Mouse (Mus musculus): Measurements from ENCODE around the gene Ppp1r13l.

DNA sequence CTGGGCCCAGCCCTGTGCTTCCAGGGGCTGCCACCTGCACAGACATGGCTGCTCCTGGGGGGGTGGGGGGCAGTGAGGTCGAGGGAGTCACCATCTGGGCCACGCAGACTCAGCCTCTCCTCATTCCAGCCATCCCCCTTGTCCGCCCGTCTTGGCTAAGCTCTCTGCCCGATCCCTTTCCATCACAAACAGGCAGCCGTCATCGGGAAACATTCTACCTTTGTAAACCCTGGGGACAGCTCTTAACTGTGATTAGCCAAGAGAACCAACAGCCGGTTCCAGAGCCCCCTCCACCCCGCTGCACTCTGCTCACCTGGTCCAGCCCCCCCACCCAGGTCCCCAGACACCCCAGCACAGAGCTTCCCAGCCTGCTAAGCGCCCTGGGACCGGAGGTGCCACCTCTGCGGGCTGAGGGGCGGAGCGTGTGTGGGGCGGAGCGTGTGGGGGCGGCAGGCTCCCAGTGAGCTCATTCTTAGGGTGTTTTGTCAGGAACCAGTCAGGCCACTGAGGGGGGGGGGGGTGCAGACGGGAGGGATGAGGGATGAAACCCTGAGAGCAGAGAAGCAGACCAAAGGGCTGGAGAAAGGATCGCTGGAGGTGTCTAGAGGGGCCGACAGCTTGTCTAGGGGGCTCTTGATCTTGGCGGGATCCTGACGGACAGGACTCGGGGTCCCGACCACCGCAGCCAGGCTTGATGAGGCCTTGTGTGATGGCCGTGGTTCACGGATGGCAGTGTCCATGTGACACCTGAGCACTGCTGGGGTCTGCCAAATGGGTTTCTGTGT is 40.1 kb downstream of the Ppp1r13l start:
- TF ChIP-seq CTCF (conservative IDR thresholded peaks at IDR 0.05; ENCODE audit: low read length) (no peak), POU5F1 (IDR thresholded peaks at IDR 0.05; ENCODE audit: borderline replicate concordance, low read length) (no peak), NANOG (IDR thresholded peaks at IDR 0.05; ENCODE audit: borderline replicate concordance, low read length) (no peak)

Data from E14TG2a.4 (cell line).